14 mouse cellular contexts compared by ENCODE assay signal in the genomic region with DNA sequence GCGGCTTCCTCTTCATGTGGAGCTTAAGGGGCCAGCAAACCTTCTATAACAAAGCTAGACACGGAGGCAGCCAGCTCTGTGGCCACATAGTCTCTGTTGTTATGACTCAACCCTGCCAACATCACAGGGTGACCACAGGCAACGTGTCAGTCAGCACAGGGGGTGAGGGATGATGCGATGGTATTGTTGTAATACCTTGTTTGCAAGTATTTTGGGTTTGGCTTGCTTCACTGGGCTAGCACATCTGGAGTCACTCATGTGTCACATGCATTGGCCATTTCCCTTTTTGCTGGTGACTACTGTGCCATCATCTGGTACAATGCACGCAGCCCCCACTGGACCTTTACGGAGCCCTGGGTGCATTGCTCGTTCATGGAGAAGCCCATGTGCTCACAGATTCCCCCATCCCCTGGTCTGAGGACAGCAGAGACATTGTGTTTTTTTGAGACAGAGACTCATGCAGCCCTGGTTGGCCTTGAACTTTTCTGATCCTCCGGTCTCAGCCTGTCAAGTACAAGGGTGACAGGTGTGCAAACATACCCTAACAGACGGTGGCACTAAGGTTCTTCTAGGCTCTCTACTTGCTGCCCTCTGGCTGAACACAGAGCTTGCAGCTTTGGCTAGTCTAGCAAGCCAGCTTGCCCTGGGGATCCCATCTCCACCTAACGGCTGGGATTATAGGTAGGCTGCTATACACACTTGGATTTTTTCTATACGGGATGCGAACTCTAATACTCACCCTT. TPM values are rescaled to one million over a fixed set of nuclear protein-coding genes. Genes with fewer than 3 reads are reported as not detected.
DNase-seq lines count a peak whose midpoint lies in the region; ATAC-seq and TF ChIP-seq lines count a peak whose summit lies in the region.
"Had no signal": no experiment of that assay in that cellular context is flagged by ENCODE, and none has a peak within 500 bp of the region (broad histone marks: within the 10 kb centered on the region; RNA-seq: fewer than 3 reads in every experiment).

No protein-coding gene starts in this region.

- no peaks in the 10 kb centered on the region for H3K9me3 ChIP-seq in forebrain, embryonic 11.5 days (ENCODE audit: control insufficient read depth, low read length)
- H3K9me3 ChIP-seq: hindbrain, embryonic 15.5 days; limb, embryonic 15.5 days had no signal

- no peaks in the 10 kb centered on the region for H3K27me3 ChIP-seq in Patski
- no peaks in the 10 kb centered on the region for H3K27me3 ChIP-seq in forebrain, embryonic 11.5 days (ENCODE audit: control insufficient read depth, insufficient read depth, low read length)
- H3K27me3 ChIP-seq: hindbrain, embryonic 15.5 days; limb, embryonic 15.5 days had no signal

- H3K4me3 ChIP-seq in forebrain, embryonic 11.5 days (ENCODE audit: low read depth, low read length) = no peak overlapping the region
- H3K4me3 ChIP-seq: hindbrain, embryonic 15.5 days; limb, embryonic 15.5 days had no signal

- ATAC-seq in Patski = peak; percentile 24
- peak; percentile 88 for ATAC-seq in megakaryocyte progenitor cell, adult 5-6 weeks (replicated peaks; ENCODE audit: poor library complexity)
- ATAC-seq in inflammation-experienced regulatory T-cells, adult 6 months = no peak
- no peak for ATAC-seq in forebrain, embryonic 11.5 days (replicated peaks; ENCODE audit: low FRiP score)
- ATAC-seq: forebrain, postnatal 0 days had no signal

- no peaks in the 10 kb centered on the region for H3K4me1 ChIP-seq in forebrain, embryonic 11.5 days (replicated peaks; ENCODE audit: control insufficient read depth, insufficient read depth, low read length)
- H3K4me1 ChIP-seq: hindbrain, embryonic 15.5 days had no signal

- in situ Hi-C loops in Patski (cut with MboI; ENCODE audit: low pct_unique_long_range_greater_than_20kb) = no loop called here

- CTCF ChIA-PET in Patski (lab: Charles Lee) = no interaction called here

- WGBS in forebrain, embryonic 11.5 days = 92% methylated on average over 12 of the region's 12 CpGs

- no peak overlapping the region for H3K9ac ChIP-seq in forebrain, embryonic 11.5 days (ENCODE audit: low read length)
- H3K9ac ChIP-seq: forebrain, postnatal 0 days; hindbrain, embryonic 15.5 days; limb, embryonic 15.5 days had no signal

- peaks cover 1% of the 10 kb centered on the region; the same call in 1 of the 2 replicates for H3K36me3 ChIP-seq in forebrain, embryonic 11.5 days (ENCODE audit: control insufficient read depth, insufficient read depth, low read length)

- peak; percentile 94 for DNase-seq in heart, adult 11 months
- DNase-seq in heart, adult 8-10 months (ENCODE audit: low spot score) = no peak
- DNase-seq in 416B (ENCODE audit: low read depth) (peak; percentile 97), Patski (ENCODE audit: low read depth, low spot score) (no peak)
- DNase-seq in neural tube, embryonic 10.5 days (ENCODE audit: extremely low spot score, low spot score) = no peak
- no peak for DNase-seq in forebrain, embryonic 11.5 days (ENCODE audit: low spot score)
- DNase-seq: cerebellum, adult 18-20 months; forebrain, postnatal 0 days; kidney, adult 8-10 months; lung, postnatal 14 days had no signal

- no peak overlapping the region for H3K27ac ChIP-seq in forebrain, embryonic 11.5 days (ENCODE audit: low read depth, low read length)
- H3K27ac ChIP-seq: hindbrain, embryonic 15.5 days; limb, embryonic 15.5 days had no signal

- no peak for TF ChIP-seq CTCF in Patski (IDR thresholded peaks at IDR 0.05)

- H3K4me2 ChIP-seq in forebrain, embryonic 11.5 days (ENCODE audit: low read depth, low read length, severe bottlenecking) = no peak overlapping the region
- H3K4me2 ChIP-seq: hindbrain, embryonic 15.5 days; limb, embryonic 15.5 days had no signal

- POLR2A ChIA-PET in Patski (lab: Charles Lee) = no interaction called here

RNA-seq across cellular contexts. Expression of a gene that starts 11.8 kb away (rescaled TPM):
- total RNA-seq in heart, adult 8-10 months (2022) = 10 to 100 TPM; 15.3 to 19.4 (median 18.2) TPM
- 0.95 TPM for polyA plus RNA-seq in Patski (2021)
- total RNA-seq in megakaryocyte progenitor cell, adult 5-6 weeks (2015) = 3.7 TPM in 1 of 2 replicates, not detected in the other
- total RNA-seq in megakaryocyte progenitor cell, adult 5-6 weeks (2017) = not detected in 2 replicates
- not detected for polyA plus RNA-seq in inflammation-experienced regulatory T-cells, adult 6 months (2017; shearing (Covaris generic))
- 6.6 and 15.1 TPM in 2 replicates for polyA plus RNA-seq in forebrain, embryonic 11.5 days (2014; fragmentation: Nextera tagmentation; extraction: Ambion mirVana)
- total RNA-seq: forebrain, postnatal 0 days had no signal

RNA-seq across cellular contexts. Expression of a gene that starts 17.6 kb away (rescaled TPM):
- total RNA-seq in heart, adult 8-10 months (2022) = 100 to 1,000 TPM; 120 to 152 (median 139) TPM
- 180 TPM for polyA plus RNA-seq in Patski (2021)
- 102 and 116 TPM in 2 replicates for total RNA-seq in megakaryocyte progenitor cell, adult 5-6 weeks (2015)
- total RNA-seq in megakaryocyte progenitor cell, adult 5-6 weeks (2017) = 51.7 and 56.5 TPM in 2 replicates
- 100 to 1,000 TPM; 370 to 426 (median 380) TPM for polyA plus RNA-seq in inflammation-experienced regulatory T-cells, adult 6 months (2017; shearing (Covaris generic))
- polyA plus RNA-seq in forebrain, embryonic 11.5 days (2014; fragmentation: Nextera tagmentation; extraction: Ambion mirVana) = 333 and 334 TPM in 2 replicates

RNA-seq across cellular contexts. Expression of a gene that starts 39.3 kb away (rescaled TPM):
- total RNA-seq in heart, adult 8-10 months (2022) = 100 to 1,000 TPM in 1 of 4 experiments, 10 to 100 TPM in 3; 55.1 to 104 (median 84.0) TPM
- polyA plus RNA-seq in Patski (2021) = 129 TPM
- total RNA-seq in megakaryocyte progenitor cell, adult 5-6 weeks (2015) = 19.6 and 22.4 TPM in 2 replicates
- total RNA-seq in megakaryocyte progenitor cell, adult 5-6 weeks (2017) = 15.6 and 16.3 TPM in 2 replicates
- 1 to 10 TPM in 2 of 3 experiments, under 1 TPM in 1; 0.65 to 3.2 (median 2.1) TPM for polyA plus RNA-seq in inflammation-experienced regulatory T-cells, adult 6 months (2017; shearing (Covaris generic))
- polyA plus RNA-seq in forebrain, embryonic 11.5 days (2014; fragmentation: Nextera tagmentation; extraction: Ambion mirVana) = 1.7 and 2.6 TPM in 2 replicates

RNA-seq across cellular contexts. Expression of a gene that starts 40.2 kb away (rescaled TPM):
- 10 to 100 TPM; 22.6 to 26.6 (median 23.4) TPM for total RNA-seq in heart, adult 8-10 months (2022)
- polyA plus RNA-seq in Patski (2021) = 36.1 TPM
- 15.5 and 18.0 TPM in 2 replicates for total RNA-seq in megakaryocyte progenitor cell, adult 5-6 weeks (2015)
- 18.4 and 20.0 TPM in 2 replicates for total RNA-seq in megakaryocyte progenitor cell, adult 5-6 weeks (2017)
- 10 to 100 TPM; 12.5 to 16.8 (median 12.8) TPM for polyA plus RNA-seq in inflammation-experienced regulatory T-cells, adult 6 months (2017; shearing (Covaris generic))
- polyA plus RNA-seq in forebrain, embryonic 11.5 days (2014; fragmentation: Nextera tagmentation; extraction: Ambion mirVana) = 35.1 and 39.2 TPM in 2 replicates

Comparison
In these comparisons a context has a peak if more than half of its experiments do, and no peak if none do; other contexts are left out.
1. DNase-seq: peak in heart, adult 11 months (single experiment) and 416B (single experiment); none in heart, adult 8-10 months (single experiment), Patski (single experiment), neural tube, embryonic 10.5 days (single experiment) and forebrain, embryonic 11.5 days (single experiment).
2. ATAC-seq: peak in Patski (single experiment) and megakaryocyte progenitor cell, adult 5-6 weeks (single experiment); none in inflammation-experienced regulatory T-cells, adult 6 months (single experiment) and forebrain, embryonic 11.5 days (single experiment).
3. RNA of a gene that starts 39.3 kb away (polyA plus RNA-seq): 129 TPM in Patski (single experiment); 0.65 to 3.2 TPM in inflammation-experienced regulatory T-cells, adult 6 months and 1.7 to 2.6 TPM in forebrain, embryonic 11.5 days; every median in the first group is over 10 times any median in the second.